Mouse (Mus musculus) brain, adult 2 months (tissue): ENCODE results near the gene Gm45716.
"Not testable (repeated sequence)": the region's sequence is repeated elsewhere in the genome, so short reads cannot be mapped to it uniquely, and the experiment has no call there.

Experiments used
- DNase-seq: peaks from one replicate; pipeline ENCODE4 v3.0.0; 2011; ENCODE audit warnings: low read depth, low spot score

Gene Gm45716

DNA sequence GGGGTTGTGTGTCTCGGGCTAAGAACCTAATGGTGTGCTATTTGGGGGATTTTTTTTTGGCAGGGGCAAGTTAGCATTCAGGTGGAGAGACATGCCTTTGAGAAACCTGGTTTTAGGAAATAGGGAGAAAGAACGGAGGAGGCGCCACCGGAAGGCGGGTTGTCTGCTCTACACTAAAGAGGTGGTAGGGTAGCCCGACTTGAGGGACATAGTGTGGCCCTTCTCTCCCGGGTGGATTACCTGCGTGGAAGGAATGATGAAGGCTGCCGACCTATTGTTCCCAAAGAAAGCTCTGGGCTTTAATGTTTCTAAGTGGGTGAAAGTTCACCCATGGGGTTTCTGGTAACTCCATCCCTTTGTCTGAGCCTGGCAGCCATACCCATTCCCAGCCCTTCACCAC is 62.7 kb downstream of the Gm45716 start:
- peak; percentile 57 for DNase-seq

DNA sequence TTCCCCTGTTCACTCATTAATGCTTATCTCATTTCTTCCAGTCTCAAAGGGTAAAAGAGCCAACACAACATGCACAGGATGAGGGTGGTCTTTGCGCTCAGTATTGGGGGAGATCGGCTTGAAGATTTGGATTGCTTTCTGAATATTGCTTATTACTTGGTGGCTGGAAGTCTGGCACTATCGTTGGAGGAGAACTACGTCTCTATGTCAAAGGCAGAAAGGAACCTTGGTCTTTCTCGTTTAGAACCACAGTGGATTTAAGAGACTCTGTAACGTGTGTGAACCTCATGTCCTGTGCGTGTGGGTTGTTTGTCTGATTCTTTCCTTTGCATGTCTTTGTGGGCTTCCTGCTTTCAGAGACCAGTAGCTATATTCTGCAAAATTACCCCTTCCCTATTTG is 63.2 kb downstream of the Gm45716 start:
- no peak for DNase-seq

DNA sequence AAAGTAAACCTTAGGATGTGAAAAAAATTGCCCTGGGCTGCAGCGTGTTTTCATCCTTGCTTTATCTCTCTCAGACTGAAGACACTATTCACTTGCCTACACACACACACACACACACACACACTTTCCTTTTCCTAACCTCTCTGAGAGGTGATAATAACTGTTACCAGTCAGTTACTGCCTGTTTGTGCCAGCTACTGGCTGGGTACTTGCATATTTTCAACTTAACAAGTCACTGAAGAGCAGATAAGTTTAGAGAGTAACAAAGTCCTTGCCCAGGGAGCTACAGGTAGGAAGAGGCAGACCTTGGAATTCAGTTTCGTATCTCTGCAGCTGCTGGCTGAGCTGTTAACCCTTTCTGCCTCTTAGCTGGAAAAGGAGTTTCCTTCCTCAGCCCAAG is 64.4 kb downstream of the Gm45716 start:
- no peak for DNase-seq

DNA sequence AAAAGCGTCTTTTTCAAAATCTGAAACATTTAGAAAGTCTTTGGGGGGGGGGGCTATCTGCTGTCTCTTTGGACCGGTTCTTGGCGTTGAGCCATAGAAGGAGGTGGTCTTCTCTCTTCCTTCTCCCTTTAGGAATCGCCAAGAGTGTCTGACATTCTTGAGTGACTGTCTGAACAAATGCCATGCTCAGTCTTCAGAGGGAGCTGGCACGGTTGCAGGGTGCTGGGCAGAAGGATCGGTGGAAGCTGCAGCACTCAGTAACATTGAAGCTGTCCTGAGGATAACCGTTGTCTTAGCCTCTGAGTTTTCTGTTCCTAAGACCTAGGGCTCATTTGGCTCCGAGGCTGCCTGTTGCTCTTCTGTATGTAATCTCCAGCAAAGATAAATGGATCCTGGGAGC is 64.9 kb downstream of the Gm45716 start:
- DNase-seq, result no peak

DNA sequence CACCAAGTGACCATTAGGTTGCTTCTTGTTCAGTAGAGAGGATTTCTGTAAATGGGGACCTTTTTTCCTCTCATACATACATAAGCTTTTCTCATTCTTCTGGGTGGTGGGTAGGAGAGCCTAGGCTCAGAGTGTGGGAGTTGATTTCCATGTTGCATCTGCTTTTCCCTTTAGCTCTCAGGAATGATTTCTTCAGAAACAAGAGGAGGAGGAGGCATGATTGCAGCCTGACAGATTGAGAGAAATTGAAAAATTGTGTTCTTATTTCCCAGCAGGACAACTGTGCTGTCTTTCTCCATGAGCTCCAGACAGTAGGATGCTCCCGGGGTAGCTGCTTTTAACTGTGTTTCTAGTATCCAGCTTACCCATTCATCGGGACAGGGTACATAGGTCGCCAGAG is 67.1 kb downstream of the Gm45716 start:
- peak; percentile 80 for DNase-seq

DNA sequence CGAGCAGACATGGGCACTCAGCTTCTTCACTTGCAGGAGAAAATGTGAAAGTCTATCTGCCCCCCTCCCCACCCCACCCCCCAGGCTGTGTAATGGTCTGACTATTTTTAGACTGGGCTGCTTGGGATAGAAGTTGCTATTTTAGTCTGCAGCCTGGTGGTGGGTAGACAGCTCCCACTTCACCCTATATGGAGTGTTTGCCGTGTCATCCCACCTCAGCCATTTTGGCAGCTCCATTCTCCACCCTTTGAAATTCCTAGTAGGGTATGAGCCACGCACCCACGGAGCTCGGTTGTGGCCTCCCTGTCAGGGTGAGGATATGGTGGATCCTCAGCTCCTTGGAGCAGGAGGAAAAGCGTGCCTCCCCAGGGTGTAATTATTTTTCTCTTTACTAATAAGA is 68.2 kb downstream of the Gm45716 start:
- DNase-seq, result peak; percentile 81

DNA sequence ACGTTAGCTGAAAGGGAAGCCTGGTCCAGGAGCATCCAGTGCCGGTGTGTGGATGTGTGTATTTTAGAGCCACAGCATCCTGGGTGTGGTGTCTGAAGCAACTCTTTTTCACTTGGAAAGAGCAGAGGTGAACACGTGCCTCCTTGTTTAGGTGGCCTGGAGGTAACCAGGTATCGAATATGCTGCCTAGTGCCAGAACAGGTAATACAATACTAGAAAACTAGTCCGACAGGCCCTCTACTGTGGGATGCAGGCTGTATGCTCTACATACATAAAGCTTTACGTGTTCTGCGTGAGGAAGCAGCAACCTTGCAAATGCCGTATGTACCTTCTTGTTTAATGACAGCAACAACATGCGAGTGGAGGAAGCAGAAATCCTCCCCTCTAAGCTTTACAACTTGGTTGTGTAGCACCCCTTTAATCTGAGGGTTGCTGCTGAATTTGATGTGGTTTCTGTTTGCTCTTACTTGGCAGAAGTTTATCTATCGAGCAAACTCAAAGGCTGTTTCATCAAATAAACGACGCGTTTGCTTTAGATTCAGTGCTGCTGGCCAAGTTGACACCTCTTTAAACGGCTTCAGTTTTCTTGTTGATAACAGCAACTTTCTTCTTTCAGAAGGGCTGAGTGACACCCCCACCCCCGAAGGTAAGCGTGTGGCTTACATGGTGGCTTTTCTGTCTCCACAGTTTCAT is 69.5 kb downstream of the Gm45716 start:
- DNase-seq, result no peak

DNA sequence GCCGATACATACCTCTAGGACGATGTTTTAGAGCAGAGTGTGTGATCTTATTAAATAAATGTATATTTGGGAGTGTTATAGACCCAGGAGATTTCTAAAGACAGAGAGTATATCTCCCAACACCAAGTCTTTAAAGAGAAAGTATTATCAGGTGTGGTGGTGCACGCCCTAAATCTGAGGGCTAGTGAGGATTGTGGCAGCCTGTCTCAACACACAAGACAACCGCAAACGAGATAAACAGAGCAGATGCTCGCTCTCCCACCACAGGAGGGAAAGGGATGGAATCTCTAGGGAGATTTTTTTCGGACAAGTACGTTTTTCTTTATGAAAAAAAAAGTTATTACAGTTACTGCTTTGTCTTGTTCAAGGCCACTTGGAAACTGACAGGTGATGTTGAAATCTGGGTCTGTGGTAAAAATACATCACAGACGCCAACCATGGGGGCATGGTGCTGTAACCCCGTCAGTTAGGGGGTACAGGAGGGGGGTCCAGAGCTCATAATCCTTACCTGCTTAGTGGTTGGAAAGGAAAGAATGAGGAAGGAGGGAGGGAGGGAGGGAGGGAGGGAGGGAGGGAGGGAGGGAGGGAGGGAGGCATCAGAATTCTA is 70.9 kb downstream of the Gm45716 start:
- DNase-seq, result no peak

DNA sequence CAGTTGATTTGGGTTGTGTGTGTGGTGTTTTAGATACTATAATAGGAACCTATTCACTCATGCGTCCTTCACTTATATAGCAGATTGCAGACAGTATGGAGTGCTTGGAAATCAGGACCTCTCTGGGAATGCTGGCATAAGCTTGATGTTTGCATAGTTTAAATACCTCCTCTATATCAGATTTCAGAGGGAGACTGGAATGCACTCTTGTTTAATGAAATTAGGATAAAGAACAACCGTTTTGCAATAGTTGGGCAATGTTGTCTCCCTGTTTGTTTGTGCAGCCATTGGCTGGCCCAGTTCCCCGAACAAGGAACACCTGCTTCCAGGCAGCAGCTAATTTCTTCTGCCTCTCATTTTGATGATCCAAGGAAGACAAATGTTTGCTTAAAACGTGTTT is 71.6 kb downstream of the Gm45716 start:
- no peak for DNase-seq

DNA sequence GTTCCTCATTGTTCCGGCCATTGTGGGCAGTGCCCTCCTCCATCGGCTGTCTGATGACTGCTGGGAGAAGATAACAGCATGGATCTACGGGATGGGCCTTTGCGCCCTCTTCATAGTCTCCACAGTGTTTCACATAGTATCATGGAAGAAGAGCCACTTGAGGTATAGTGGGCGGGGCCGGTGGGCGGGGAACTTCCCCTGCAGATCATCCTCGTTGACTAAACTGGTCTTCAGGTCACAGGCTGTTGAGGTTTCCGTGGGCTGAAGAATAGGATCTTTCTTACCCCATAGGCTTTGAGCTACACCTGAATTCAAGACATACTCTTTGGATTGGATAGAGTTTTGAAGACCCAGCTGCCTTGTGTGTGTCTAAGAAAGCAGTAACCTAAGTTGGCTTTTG is 72.3 kb downstream of the Gm45716 start:
- DNase-seq, result no peak

DNA sequence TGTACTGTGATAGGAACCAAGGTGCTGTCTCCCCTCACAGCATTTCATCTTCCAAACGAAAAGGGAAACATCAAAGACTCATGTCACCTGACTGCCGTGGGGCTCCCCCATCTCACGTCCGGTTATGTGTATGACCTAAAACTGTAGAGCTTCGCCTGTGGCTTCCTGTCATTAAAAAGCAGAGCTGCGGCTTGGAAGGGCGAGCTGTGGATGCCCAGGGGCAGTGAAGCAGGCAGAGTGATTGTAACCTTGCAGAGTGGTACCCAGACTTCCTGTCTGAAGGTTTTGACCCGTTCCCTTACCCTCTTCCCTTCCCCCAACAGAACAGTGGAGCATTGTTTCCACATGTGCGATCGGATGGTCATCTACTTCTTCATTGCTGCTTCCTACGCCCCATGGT is 76.7 kb downstream of the Gm45716 start:
- no peak for DNase-seq

DNA sequence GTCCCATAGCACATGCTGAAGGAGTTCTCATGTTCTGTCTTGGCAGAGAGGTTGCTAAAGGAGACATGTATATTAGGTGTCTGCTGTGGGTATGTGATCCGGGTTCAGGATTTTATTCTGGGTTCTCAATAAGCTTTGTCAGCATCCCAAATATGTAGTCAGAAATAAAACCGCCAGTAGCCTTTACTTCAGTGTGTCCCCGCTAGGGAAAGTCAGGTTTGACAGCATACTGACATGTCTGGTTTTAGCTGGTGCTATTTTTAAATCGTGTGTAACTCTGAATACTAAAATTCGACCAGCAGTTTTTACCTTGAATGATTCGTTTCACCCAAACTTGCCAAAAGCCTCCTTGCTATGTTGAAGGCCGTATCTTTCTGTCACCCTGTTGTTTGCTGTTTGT is 78.1 kb downstream of the Gm45716 start:
- DNase-seq, result no peak

DNA sequence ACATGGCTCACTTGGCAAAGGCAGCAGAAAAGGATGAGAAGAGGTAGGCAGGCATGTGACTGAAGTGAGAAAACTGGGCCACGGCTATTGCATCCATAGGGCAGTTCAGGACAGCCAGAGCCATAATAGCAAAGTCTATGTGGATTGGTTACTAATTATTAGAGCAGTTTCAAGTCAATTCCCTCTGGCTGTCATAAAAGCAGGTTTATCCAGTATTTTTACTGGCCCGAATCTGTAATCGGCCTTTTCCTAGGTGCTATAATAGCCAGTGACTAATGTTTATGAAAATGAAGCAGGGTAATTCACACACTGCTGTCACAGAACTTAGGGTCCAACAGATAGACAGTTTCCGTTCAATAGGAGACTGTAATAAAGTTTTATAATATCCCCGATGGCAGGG is 81.5 kb downstream of the Gm45716 start:
- DNase-seq, result no peak

DNA sequence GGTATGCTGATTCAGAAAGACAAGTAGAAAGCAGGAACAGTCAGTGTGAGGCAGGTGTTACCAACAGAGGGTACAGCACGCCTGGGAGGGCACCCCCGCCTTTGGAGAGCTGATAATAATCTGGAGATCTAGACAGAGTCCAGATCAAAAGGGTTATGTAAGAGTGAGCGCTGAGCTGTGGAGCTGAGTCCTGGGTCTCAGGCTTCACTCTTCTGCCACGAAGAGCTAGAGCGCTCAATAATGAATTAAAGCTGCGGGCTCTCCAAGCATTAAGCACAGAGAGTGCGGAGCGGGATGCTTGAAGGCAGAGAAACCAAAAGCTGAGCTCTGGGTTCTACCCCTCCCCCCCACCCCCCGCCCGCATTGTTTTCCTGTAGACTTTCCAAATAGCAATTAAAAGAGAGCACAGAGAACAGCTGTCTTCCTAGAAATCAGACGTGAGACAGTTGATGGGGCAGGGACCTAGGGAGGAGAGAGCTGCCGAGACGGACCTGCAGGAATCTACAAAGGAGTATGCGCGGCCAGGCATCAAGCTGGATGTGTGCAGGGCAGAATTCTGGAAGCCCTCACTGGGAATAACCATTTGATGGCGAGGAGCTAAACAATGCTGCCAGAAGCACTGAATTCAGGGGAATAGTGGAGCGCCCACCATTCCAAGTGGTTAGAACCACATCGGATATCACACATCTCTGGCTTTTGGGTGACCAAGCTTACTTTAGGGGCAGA is 82.1 kb downstream of the Gm45716 start:
- peak; percentile 58 for DNase-seq

DNA sequence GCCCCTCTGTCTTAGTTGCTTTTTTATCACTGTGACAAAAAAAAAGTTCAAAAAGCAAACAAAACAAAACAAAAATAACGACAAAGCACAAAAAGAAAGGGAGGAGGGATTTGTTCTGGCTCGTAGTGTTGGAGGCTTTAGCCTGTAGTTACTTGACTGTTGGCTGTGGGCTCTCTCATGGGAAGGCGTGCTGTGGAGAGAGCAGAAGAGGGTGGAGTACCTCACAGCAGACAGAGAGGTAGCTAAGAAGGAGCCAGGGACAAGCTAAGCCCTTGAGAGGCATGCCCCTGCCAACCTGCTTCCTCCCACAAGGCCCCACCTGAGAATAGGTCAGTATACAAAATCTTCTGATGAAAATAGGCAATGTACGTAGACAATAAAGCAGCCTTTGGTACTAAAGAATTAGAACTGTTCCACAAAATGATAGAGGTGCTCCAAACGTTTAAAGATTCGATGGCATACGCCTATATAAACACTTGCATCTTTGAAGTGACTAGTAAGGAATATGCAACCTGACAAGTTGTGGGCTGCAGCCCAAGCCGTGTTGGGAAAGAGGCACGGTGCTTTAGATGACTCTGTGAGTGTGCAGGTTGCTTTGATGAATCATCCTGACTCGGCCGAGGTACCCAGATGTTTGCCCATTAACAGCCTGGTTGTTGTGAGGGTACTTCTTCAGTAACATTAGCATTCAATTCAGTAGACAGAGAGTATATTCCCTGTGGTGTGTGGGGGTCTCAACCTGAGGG is 82.8 kb downstream of the Gm45716 start:
- no peak for DNase-seq

DNA sequence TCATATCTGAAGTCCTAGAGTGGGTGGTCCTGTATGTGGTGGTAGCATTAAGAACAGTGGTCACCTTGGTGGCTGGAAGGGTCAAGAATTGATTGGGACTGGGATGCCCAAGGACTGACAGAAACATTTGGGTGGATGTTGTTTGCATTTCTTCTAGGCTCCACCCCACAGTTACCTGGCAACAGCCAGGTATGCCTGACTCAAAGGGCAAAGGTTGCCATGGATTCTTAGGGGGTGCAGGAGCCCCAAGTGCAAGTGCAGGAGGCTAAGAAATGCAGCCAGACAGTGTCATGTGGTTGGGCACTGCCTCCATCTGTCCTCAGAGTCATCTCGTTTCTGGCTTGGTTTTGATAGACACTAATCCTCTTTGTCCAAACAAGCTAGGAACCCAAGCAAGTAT is 86.7 kb downstream of the Gm45716 start:
- no peak for DNase-seq

DNA sequence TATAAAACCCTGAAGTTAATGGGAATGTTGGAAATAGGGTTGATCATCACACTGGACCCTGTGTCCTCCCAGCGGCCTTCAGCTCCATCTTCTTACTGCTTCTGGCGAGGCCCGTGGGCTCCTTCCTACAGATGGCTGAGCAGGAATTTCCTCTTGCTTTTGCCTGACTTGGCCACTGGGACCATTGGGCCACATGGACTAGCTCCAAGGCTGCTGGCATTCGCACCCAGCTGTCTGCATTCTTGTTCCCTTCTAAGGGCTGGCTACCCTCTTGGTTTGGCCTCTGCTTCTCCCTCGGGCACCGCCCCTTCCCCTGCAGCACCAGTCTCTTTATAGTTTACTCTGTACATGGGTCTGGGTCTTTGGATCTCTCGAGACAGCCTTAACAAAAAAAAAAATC is 88.2 kb downstream of the Gm45716 start:
- no peak for DNase-seq

DNA sequence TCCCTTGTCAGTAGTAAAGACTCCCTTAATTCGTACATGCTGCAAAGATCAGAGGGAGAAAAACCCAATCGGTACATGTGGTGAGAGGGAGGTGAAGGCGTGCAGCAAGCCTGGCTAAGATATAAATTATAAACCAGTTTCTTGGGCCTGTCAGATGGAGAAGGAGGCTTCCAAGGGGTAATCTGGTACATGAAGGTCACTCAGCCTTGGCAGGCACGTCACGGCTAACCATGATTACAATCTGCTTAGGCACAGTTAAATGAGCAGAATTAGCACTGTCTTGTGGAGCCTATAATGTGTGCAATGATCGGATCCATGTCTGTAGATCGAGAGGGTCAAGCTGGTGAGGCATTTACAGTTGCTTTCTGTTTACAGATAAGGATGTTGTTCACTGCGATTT is 88.7 kb downstream of the Gm45716 start:
- peak; percentile 43 for DNase-seq

DNA sequence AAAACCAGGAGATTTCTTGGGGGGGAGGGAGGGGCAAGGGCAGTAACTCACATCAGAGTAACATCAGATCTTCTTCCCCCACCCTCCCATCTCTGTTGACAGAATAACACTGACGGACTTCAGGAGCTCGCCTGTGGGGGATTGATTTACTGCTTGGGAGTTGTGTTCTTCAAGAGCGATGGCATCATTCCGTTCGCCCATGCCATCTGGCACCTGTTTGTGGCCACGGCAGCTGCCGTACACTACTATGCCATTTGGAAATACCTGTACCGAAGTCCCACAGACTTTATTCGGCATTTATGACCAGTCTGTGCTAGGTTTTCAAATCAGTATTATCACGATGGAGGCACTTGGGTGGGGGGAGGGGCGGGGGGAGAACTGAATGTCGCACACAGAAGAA is 89.1 kb downstream of the Gm45716 start:
- DNase-seq, result peak; percentile 61

DNA sequence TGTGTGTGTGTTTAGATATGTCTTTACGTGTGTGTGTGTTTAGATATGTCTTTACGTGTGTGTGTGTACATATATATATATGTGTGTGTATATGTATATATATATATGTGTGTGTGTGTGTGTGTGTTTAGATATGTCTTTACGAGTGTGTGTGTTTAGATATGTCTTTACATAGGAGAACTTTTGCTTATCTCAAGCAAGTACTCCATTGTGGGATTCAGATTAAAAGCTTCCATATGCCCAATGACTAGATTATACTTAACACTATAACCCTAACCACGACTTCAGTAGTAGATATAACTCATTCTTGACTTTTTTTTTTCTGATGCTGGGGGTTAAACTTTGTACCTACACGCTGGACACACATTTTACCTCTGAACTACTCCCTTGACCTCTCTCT is 92.6 kb downstream of the Gm45716 start:
- DNase-seq, result no peak

DNA sequence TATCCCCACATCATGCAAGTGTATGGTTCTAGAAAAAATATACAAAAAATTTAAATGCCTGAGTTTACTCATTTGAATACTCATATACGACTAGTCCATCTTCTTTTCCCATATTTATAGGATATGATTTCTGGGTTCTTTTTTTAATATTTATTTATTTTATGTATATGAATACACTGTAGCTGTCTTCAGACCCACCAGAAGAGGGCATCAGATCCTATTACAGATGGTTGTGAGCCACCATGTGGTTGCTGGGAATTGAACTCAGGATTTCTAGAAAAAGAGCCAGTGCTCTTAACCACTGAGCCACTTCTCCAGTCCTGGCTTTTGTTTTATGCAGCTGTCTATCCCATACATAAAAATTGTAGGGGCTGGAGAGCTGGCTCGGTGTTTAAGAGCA is 94.5 kb downstream of the Gm45716 start:
- not testable (repeated sequence) for DNase-seq

DNA sequence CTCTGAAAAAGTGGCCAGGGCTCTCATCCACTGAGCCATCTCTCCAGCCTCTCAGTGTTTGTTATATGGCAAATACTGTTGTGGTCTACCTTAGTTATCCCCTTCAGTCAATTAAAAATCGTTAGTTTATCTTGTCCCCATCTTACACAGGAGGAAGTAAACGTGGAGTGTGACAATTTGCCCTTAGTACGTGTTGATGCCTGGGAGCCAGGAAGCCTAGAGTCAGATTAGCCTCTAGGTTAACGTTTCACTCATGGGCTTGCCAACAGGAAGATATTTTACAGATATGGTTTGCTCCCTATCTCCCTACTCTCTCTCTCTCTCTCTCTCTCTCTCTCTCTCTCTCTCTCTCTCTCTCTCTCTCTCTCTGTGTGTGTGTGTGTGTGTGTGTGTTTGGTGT is 95.7 kb downstream of the Gm45716 start:
- DNase-seq, result no peak
